Mouse (Mus musculus) lung, embryonic 16.5 days (tissue): Measurements from ENCODE around the gene Hoxd8. TPM values are rescaled to one million over a fixed set of nuclear protein-coding genes. Genes with fewer than 3 reads are reported as not detected.

Experiments
- ATAC-seq: fragments of 200-750 bp; cut with Nextera tagmentation; 2 replicates; pipeline ENCODE4 v1.8.0; 2017; ENCODE audit warnings: low read depth, mild to moderate bottlenecking, moderate library complexity
- H3K27ac ChIP-seq: fragments of 300-500 bp; sonication (generic); 2 replicates; pipeline ENCODE4 v1.5.1; 2014; ENCODE audit warnings: mild to moderate bottlenecking, control low read depth, low read length
- H3K27me3 ChIP-seq: fragments of 300-500 bp; sonication (generic); 2 replicates; pipeline ENCODE4 v1.6.1; 2014; ENCODE audit warnings: low read depth, low read length, mixed read lengths; ENCODE audit not compliant: control insufficient read depth, insufficient read depth
- H3K36me3 ChIP-seq: fragments of 300-500 bp; sonication (generic); 2 replicates; pipeline ENCODE4 v1.6.1; 2014; ENCODE audit warnings: low read length; ENCODE audit not compliant: control insufficient read depth, insufficient read depth
- H3K4me1 ChIP-seq: fragments of 300-500 bp; sonication (generic); replicated peaks from 2 replicates; pipeline ENCODE4 v1.6.1; 2014; ENCODE audit warnings: low read length, mixed read lengths; ENCODE audit not compliant: control insufficient read depth, insufficient read depth
- H3K4me2 ChIP-seq: fragments of 300-500 bp; sonication (generic); 2 replicates; pipeline ENCODE4 v1.6.1; 2014; ENCODE audit warnings: low read depth, low read length, control low read depth
- H3K4me3 ChIP-seq: fragments of 300-500 bp; sonication (generic); 2 replicates; pipeline ENCODE4 v1.5.1; 2014; ENCODE audit warnings: mild to moderate bottlenecking, low read length, control low read depth
- H3K9ac ChIP-seq: fragments of 300-500 bp; sonication (generic); 2 replicates; pipeline ENCODE4 v1.6.1; 2014; ENCODE audit warnings: low read length, control low read depth
- H3K9me3 ChIP-seq: fragments of 300-500 bp; sonication (generic); 2 replicates; pipeline ENCODE4 v1.6.1; 2016; ENCODE audit warnings: low read length; ENCODE audit not compliant: control insufficient read depth
- WGBS: fragments of 180-500 bp; shearing (Covaris S2); extraction: QIAGEN DNeasy Blood & Tissue Kit; methylation state at CpG from one replicate; pipeline ENCODE4 v1.1.7; 2014; 5-methylcytosine and 5-hydroxymethylcytosine counted together
- microRNA counts: library from miRNA; unstranded; fragments of <30 nt; microRNA quantifications from one replicate; lab custom pipeline; 2016
- microRNA-seq: library from miRNA; unstranded; fragments of <30 nt; microRNA quantifications from one replicate; pipeline ENCODE4, GENCODE M21; 2016
- polyA plus RNA-seq: library from polyadenylated mRNA; unstranded; fragments of >200 nt; fragmentation: Nextera tagmentation; extraction: Ambion mirVana; gene quantifications from 2 replicates; pipeline ENCODE4 v1.2.1, GENCODE M21; 2015

Hoxd8 gene
- polyA plus RNA-seq, 1 experiment from 2014 or later, result 0.20 TPM

- Histone ChIP-seq H3K4me1 (peaks cover 5% of the 10 kb centered on the region; the same call in 1 of the 2 replicates), H3K4me3 (no peak overlapping the region), H3K9ac (no peak overlapping the region), H3K27me3 (peaks cover 92% of the 10 kb centered on the region), H3K4me2 (no peak overlapping the region), H3K36me3 (no peaks in the 10 kb centered on the region), H3K9me3 (no peaks in the 10 kb centered on the region), H3K27ac (no peak overlapping the region)
- WGBS, result 57% methylated on average over 1 of the region's 1 CpGs
- ATAC-seq, result no peak
Observed at GRCm38 (mm10) chr2:74751861-74752260, 47.4 kb downstream of the Hoxd8 start.

GRCm38 (mm10) chr2:74752431-74753174 lies 48.2 kb downstream of the Hoxd8 start:
- Histone ChIP-seq H3K9me3 (no peaks in the 10 kb centered on the region), H3K4me3 (peak overlapping the region; percentile 29), H3K4me1 (0 out of 2 replicates have a peak, but pooled peaks cover 5% of the 10 kb centered on the region), H3K9ac (no peak overlapping the region), H3K27ac (no peak overlapping the region), H3K27me3 (peaks cover 85% of the 10 kb centered on the region), H3K4me2 (peak overlapping the region; percentile 53), H3K36me3 (no peaks in the 10 kb centered on the region)
- WGBS, result 3% methylated on average over 45 of the region's 45 CpGs
- ATAC-seq, result no peak

- H3K27me3 ChIP-seq, result peaks cover 85% of the 10 kb centered on the region
- 2% methylated on average over 25 of the region's 25 CpGs for WGBS
- 0 out of 2 replicates have a peak, but pooled peaks cover 5% of the 10 kb centered on the region for H3K4me1 ChIP-seq
- peak overlapping the region; percentile 29 for H3K4me3 ChIP-seq
- no peak overlapping the region for H3K9ac ChIP-seq
- H3K36me3 ChIP-seq, result no peaks in the 10 kb centered on the region
- H3K4me2 ChIP-seq, result peak overlapping the region; percentile 53
- H3K9me3 ChIP-seq, result no peaks in the 10 kb centered on the region
- ATAC-seq, result no peak
- H3K27ac ChIP-seq, result no peak overlapping the region
Observed at GRCm38 (mm10) chr2:74753175-74753523, 48.7 kb downstream of the Hoxd8 start.

GRCm38 (mm10) chr2:74753711-74754110 lies 49.3 kb downstream of the Hoxd8 start:
- H3K9ac ChIP-seq, result no peak overlapping the region
- H3K36me3 ChIP-seq, result no peaks in the 10 kb centered on the region
- H3K9me3 ChIP-seq, result no peaks in the 10 kb centered on the region
- peaks cover 85% of the 10 kb centered on the region for H3K27me3 ChIP-seq
- H3K4me2 ChIP-seq, result no peak overlapping the region
- no peak overlapping the region for H3K4me3 ChIP-seq
- WGBS, result 31% methylated on average over 5 of the region's 5 CpGs
- 0 out of 2 replicates have a peak, but pooled peaks cover 5% of the 10 kb centered on the region for H3K4me1 ChIP-seq
- H3K27ac ChIP-seq, result no peak overlapping the region
- ATAC-seq, result no peak

MicroRNA genes within 50 kb of the gene (microRNA counts, 519-probe panel; counts per million panel counts)
- microRNA mmu-miR-10b (lab: Ali Mortazavi, UCI), result 2,416 counts per million, percentile 42 among the panel's probes with 10 or more counts

Small RNA genes lying within 50 kb of the gene (microRNA-seq; reads per million reads assigned to microRNA genes)
- gene Gm44463 (not detected), gene Mir10b (1,093 reads per million, percentile 74 among the genes with 10 or more reads in this experiment)

Other genes starting within 250 kb of the Hoxd8 start
- 21.2 and 25.2 TPM in 2 replicates for gene Lnpk, start 125.2 kb upstream of the Hoxd8 start, polyA plus RNA-seq
- not detected in 2 replicates for gene Evx2, start 45.1 kb upstream of the Hoxd8 start, polyA plus RNA-seq
- gene Hoxd13, start 36.3 kb upstream of the Hoxd8 start, polyA plus RNA-seq, result not detected in 2 replicates
- gene Hoxd12, start 29.6 kb upstream of the Hoxd8 start, polyA plus RNA-seq, result not detected in 2 replicates
- not detected in 2 replicates for gene Hoxd11, start 25.1 kb upstream of the Hoxd8 start, polyA plus RNA-seq
- gene Hoxd10, start 12.7 kb upstream of the Hoxd8 start, polyA plus RNA-seq, result 0.19 TPM in 1 of 2 replicates, not detected in the other
- gene Hoxd9, start 6.9 kb upstream of the Hoxd8 start, polyA plus RNA-seq, result 0.31 TPM in 2 replicates
- 0.23 and 0.39 TPM in 2 replicates for gene Hoxd3, start 7.3 kb downstream of the Hoxd8 start, polyA plus RNA-seq
- gene Hoxd4, start 7.3 kb downstream of the Hoxd8 start, polyA plus RNA-seq, result not detected in 2 replicates
- gene Gm28230, start 22.1 kb downstream of the Hoxd8 start, polyA plus RNA-seq, result not detected in 2 replicates
- not detected in 2 replicates for gene Hoxd1, start 58.4 kb downstream of the Hoxd8 start, polyA plus RNA-seq
- 90.9 and 107 TPM in 2 replicates for gene Mtx2, start 121.2 kb downstream of the Hoxd8 start, polyA plus RNA-seq